Mouse (Mus musculus): ENCODE measurements around the gene Srd5a2. TPM values are rescaled to one million over a fixed set of nuclear protein-coding genes. Genes with fewer than 3 reads are reported as not detected.

Srd5a2 gene
- polyA plus RNA-seq, 1 experiment from 2014 or later = not detected

GRCm38 (mm10) chr17:73970361-73971027 is 77.2 kb downstream of the Srd5a2 start:
- Histone ChIP-seq H3K27ac (no peak overlapping the region), H3K9me3 (ENCODE audit: control insufficient read depth, low read length) (no peaks in the 10 kb centered on the region), H3K4me3 (replicated peaks; ENCODE audit: low read length) (no peak overlapping the region), H3K36me3 (replicated peaks; ENCODE audit: control insufficient read depth, insufficient read depth) (no peaks in the 10 kb centered on the region), H3K4me1 (replicated peaks; ENCODE audit: control insufficient read depth, insufficient read depth, low read length) (no peaks in the 10 kb centered on the region), H3K4me2 (replicated peaks) (no peak overlapping the region), H3K27me3 (ENCODE audit: control insufficient read depth, insufficient read depth, low read length) (no peaks in the 10 kb centered on the region), H3K9ac (no peak overlapping the region)
- no peak for ATAC-seq (ENCODE audit: low FRiP score)
- no peak for DNase-seq (ENCODE audit: low spot score)
- WGBS = 72% methylated on average over 3 of the region's 3 CpGs

Other genes starting within 250 kb of the Srd5a2 start
- gene Ehd3, start 243.8 kb downstream of the Srd5a2 start, polyA plus RNA-seq (2014; fragmentation: Nextera tagmentation; extraction: Ambion mirVana) = 20.0 and 21.4 TPM in 2 replicates
- gene Xdh, start 97.7 kb downstream of the Srd5a2 start, polyA plus RNA-seq (2014; fragmentation: Nextera tagmentation; extraction: Ambion mirVana) = 0.16 and 0.24 TPM in 2 replicates
- gene Memo1, start 247.6 kb upstream of the Srd5a2 start, polyA plus RNA-seq (2014; fragmentation: Nextera tagmentation; extraction: Ambion mirVana) = 61.0 and 61.9 TPM in 2 replicates